Mouse (Mus musculus): ENCODE measurements at regions not wholly inside any gene's neighbourhood (a gene's known extent, or its start where the extent isn't known, plus 50 kb on each side); places are given as distances from the start of the nearest gene placed in this dataset.

GRCm38 (mm10) chr1:77943633-77944326 is 253.2 kb downstream of the Pax3 start:
- ATAC-seq (replicated peaks; ENCODE audit: poor library complexity, severe bottlenecking) = no peak

DNA sequence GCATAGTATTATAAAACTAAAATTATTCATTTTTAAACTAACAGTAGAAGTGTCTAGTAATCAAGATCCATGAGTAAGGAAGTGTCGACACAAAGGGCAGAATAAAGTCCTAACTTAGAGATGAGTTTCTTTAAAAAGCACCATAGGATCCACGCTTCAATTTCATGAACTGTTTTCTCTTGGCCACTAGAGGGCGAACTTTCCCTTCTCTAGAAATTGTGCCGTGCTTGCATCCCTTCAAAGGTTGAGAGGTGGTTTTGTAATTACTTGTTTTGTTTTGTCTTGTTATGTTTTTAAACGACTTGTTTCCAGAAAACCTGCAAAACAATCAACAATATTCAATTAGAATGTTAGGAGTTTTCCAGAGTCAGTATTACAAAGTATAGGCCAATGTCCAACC is 253.8 kb downstream of the Pax3 start:
- ATAC-seq (replicated peaks; ENCODE audit: poor library complexity, severe bottlenecking) = no peak

DNA sequence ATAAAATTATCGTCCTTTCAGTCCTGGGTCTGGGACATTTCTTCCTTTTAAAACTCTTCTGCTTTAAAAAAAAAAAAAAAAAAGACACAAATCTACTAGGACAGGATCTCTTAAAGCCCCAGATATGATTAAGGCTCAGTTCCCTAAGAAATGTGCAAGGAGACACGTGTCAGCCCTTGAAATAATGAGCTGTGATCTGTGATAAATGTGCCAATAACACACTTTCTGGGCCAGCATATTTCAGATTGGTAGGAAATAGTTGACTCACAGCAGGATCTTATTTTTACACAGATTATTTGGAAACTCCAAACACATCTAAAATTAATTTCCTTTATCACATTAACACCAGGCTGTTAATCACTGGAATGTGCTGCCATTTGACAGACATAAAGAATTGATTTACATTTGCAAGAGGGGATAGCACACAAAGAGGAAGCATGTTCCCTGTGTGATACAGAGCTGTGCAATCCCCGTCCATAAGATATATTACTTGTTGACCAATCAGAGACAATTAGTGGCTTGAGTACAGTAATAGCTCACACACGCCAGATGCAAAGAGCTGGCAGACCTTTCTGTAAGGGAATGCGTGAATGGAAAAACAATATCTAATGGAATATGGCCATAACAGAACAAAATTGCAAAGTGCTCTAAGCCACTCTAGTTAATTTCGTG is 263.7 kb downstream of the Pax3 start:
- no peak for ATAC-seq (replicated peaks; ENCODE audit: poor library complexity, severe bottlenecking)

DNA sequence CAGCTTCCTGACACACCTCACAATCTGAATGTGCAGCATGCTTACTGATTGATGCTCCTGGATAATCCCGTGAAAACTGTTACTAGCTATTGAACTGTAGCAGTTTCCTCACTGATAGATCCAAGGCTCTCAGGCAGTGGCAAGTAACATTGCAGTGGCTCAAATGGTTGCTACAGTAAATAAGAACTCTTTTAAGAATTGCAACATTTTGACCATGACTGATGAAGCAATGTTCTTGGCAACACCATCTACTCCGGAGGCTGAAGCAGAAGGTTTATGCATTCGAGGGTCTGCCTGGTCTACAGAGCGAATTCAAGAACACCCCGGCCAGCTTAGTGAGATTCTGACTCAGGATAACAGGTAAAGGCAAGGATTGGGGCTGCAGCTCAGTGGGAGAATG is 264.7 kb downstream of the Pax3 start:
- ATAC-seq (replicated peaks; ENCODE audit: poor library complexity, severe bottlenecking) = no peak

GRCm38 (mm10) chr1:77930661-77931060 is 266.3 kb downstream of the Pax3 start:
- ATAC-seq (replicated peaks; ENCODE audit: poor library complexity, severe bottlenecking) = no peak

GRCm38 (mm10) chr1:77929552-77929951 is 267.4 kb downstream of the Pax3 start:
- ATAC-seq (replicated peaks; ENCODE audit: poor library complexity, severe bottlenecking) = no peak

GRCm38 (mm10) chr1:77926146-77926545 is 270.8 kb downstream of the Pax3 start:
- ATAC-seq (replicated peaks; ENCODE audit: poor library complexity, severe bottlenecking) = no peak

DNA sequence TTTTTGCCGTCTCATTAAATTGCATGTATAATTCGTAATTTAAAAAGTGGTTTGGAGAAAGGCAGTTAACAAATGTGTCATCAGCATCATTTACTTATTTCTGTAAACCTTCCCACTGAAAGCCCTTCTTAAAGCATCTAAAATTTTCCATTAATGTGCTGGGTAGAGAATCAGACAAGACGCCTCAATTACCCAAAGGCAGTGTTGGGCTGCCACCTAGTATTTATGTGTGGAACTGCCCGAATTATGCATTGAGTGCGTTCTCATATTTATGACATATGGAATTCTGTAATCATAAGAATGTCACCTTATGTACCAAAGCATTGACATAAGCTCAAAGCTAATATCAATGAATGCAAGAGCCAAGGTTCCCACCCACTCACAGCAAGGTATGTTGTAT is 300.7 kb downstream of the Pax3 start:
- no peak for ATAC-seq (replicated peaks; ENCODE audit: poor library complexity, severe bottlenecking)

- no peak for ATAC-seq (replicated peaks; ENCODE audit: poor library complexity, severe bottlenecking)
Observed at GRCm38 (mm10) chr1:77879026-77879425, 317.9 kb downstream of the Pax3 start.

DNA sequence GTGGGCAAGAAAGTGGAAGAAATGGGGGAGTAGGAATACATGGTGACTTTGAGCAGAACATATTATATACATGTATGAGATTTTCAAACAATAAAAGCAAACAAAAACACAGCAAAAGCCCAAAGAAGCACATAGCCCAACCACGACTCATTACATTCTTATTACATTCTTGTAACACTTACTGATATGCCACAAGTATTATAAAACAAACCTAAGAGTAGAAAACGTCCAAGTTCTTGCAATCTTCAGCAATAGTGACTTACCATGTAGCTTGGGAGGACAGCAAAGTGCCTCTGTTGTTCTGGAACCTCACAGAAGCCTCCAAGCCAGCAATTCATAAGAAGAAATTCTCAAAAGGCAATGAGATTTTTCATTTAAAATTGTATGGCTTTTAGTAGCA is 326.8 kb downstream of the Pax3 start:
- ATAC-seq (replicated peaks; ENCODE audit: poor library complexity, severe bottlenecking) = no peak

- no peak for ATAC-seq (replicated peaks; ENCODE audit: poor library complexity, severe bottlenecking)
Observed at GRCm38 (mm10) chr1:77869174-77869573, 327.8 kb downstream of the Pax3 start.

DNA sequence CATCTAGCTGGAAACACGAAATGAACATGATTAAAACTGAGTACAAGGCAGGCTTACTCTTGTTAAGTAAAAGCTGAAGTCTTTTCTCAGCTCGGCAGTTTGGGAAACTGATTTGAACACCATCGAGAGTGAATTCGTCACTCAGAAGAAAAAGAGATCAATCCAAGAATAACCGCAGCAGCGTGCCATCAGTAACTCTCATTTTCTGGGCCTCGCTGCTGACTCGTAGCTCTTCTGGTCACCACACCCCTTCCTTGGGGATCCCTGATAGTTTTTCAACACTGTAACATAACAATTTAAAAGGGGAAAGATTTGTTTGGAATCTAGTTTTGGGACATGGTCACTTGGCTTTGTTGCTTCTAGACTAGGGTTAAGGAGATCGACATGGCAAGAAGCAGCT is 337.0 kb downstream of the Pax3 start:
- no peak for ATAC-seq (replicated peaks; ENCODE audit: poor library complexity, severe bottlenecking)

DNA sequence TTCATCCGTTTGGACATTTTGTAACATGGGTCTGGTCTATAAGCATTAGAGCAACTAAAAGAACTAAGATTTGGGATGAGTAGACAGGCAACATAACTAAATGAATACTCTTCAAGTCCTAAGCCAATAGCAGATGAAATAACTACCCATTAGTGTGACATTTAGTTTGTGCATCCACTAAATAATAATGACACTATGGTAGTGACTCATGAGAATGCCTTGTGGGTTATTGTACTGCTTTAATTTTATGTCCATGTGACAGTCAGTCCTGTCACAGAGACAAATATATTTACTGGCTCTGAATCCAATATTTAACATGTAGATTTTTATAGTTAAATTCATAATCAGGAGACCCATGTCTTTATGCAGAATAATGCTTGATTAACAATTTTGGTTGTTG is 339.5 kb upstream of the Epha4 start:
- ATAC-seq (replicated peaks; ENCODE audit: poor library complexity, severe bottlenecking) = no peak

DNA sequence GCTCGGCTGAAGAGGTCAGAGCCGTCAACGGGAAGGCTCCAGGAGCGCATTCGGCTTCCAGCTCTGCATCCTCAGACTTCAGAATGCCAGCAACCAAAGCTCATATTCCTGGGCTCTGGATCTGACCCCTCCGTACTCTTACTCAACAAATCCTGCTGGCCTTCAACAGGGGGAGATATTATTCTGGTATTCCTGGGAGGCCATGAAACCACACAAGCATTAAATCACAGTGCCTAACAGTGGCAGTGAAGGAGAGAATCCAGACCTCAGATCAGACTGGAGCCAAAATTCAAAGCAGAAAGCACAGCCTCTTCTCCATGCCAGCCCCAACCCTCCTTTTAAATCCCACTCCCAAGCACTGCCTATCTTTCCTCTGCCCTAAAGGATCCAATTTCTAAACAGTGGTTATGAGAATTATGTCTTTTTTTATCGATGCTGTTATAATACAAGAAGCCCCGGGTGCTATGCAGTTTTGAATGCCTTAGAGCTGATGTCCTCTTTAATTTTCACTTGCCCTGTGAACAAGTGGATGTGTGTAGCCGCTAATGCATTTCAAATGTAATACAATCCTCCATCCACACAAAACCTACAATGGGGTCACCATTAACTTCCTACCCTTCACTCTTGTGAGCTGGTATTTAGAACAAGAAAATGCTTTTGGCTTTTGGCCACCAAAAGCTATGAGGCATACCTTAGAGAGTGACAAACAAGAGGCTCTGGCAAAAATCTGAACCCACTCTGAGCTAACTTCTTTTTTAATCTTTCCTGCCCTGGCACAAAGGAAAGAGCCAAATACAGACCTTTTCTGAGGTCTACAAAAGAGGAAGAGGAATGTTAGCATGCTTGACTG is 333.1 kb upstream of the Epha4 start:
- ATAC-seq (replicated peaks; ENCODE audit: poor library complexity, severe bottlenecking) = no peak

GRCm38 (mm10) chr1:77846039-77846727 is 331.3 kb upstream of the Epha4 start:
- no peak for ATAC-seq (replicated peaks; ENCODE audit: poor library complexity, severe bottlenecking)

DNA sequence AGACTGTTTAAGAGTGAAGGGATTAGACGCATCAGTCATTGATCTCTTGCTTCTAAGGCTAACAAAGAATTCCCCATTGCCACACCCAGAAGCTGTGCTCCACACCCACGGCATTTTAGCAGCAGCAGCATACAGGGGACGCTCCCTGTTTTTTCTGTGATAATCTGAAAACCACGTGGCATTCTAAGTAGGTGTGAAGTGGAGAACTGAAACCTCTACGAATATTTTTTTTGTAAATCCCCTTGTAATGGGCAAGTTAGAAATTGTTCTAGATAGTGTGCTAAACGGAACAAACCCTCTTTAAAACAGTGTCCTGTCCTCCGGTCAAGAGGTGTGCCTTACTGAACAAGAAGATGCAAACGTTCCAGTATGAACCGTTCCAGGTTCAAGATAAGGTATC is 325.8 kb upstream of the Epha4 start:
- ATAC-seq (replicated peaks; ENCODE audit: poor library complexity, severe bottlenecking) = no peak

DNA sequence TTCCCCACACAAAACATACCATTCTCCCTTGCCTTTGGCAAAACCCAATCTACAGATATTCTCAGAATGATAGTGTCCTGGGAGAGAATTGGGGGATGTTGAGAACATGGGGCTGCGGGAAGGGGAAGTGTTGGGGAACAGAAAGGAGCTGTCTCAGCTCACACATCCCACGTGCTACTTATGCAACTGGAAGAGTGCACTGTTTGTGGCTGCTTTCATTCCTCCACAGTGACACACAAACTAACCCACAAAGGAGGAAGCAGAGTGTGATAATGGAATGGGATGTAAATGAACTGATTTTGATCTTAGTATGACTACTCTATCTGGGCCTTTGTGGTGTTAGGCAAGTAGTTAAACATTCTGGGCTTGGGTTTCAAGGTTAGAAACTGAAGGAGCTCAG is 317.3 kb upstream of the Epha4 start:
- 0 out of 2 replicates have a peak, but pooled peaks have one; percentile 25 for ATAC-seq (replicated peaks; ENCODE audit: poor library complexity, severe bottlenecking)

- ATAC-seq (replicated peaks; ENCODE audit: poor library complexity, severe bottlenecking) = no peak
Observed at GRCm38 (mm10) chr1:77824716-77825387, 310.0 kb upstream of the Epha4 start.

GRCm38 (mm10) chr1:77823801-77824687 is 309.2 kb upstream of the Epha4 start:
- ATAC-seq (replicated peaks; ENCODE audit: poor library complexity, severe bottlenecking) = no peak

Data from granulocyte monocyte progenitor cell, adult 5-6 weeks (primary cell).